Mouse (Mus musculus) limb, embryonic 14.5 days (tissue): Measurements from ENCODE around the gene Arpc3. TPM values are rescaled to one million over a fixed set of nuclear protein-coding genes. Genes with fewer than 3 reads are reported as not detected.

Source experiments
- ATAC-seq: fragments of 200-750 bp; cut with Nextera tagmentation; 2 replicates; pipeline ENCODE4 v1.8.0; 2017; ENCODE audit warnings: low read depth, moderate number of reproducible peaks, moderate TSS enrichment; ENCODE audit not compliant: low FRiP score
- DNase-seq: peaks from one replicate; pipeline ENCODE4 v3.0.0-alpha.2; 2015; ENCODE audit warnings: low spot score
- H3K27ac ChIP-seq: fragments of 300-500 bp; sonication (generic); replicated peaks from 2 replicates; pipeline ENCODE4 v1.5.1; 2014; ENCODE audit warnings: low read depth, mild to moderate bottlenecking, low read length, moderate library complexity, mixed read lengths
- H3K27me3 ChIP-seq: fragments of 300-500 bp; sonication (generic); 2 replicates; pipeline ENCODE4 v1.6.1; 2014; ENCODE audit warnings: low read length, mixed read lengths; ENCODE audit not compliant: control insufficient read depth, insufficient read depth
- H3K36me3 ChIP-seq: fragments of 300-500 bp; sonication (generic); 2 replicates; pipeline ENCODE4 v1.6.1; 2014; ENCODE audit warnings: mild to moderate bottlenecking, low read length, moderate library complexity, mixed read lengths; ENCODE audit not compliant: control insufficient read depth, insufficient read depth
- H3K4me1 ChIP-seq: fragments of 300-500 bp; sonication (generic); 2 replicates; pipeline ENCODE4 v1.6.1; 2014; ENCODE audit warnings: antibody characterized with exemption, low read length, mixed read lengths; ENCODE audit not compliant: control insufficient read depth, insufficient read depth
- H3K4me2 ChIP-seq: fragments of 300-500 bp; sonication (generic); replicated peaks from 2 replicates; pipeline ENCODE4 v1.6.1; 2014; ENCODE audit warnings: low read depth, mild to moderate bottlenecking, low read length, moderate library complexity; ENCODE audit not compliant: severe bottlenecking
- H3K4me3 ChIP-seq: fragments of 300-500 bp; sonication (generic); replicated peaks from 2 replicates; pipeline ENCODE4 v1.5.1; 2014; ENCODE audit warnings: low read length
- H3K9ac ChIP-seq: fragments of 300-500 bp; sonication (generic); 2 replicates; pipeline ENCODE4 v1.6.1; 2014; ENCODE audit warnings: mild to moderate bottlenecking, low read depth, low read length, moderate library complexity; ENCODE audit not compliant: severe bottlenecking
- H3K9me3 ChIP-seq: fragments of 300-500 bp; sonication (generic); 2 replicates; pipeline ENCODE4 v1.6.1; 2016; ENCODE audit warnings: low read length; ENCODE audit not compliant: control insufficient read depth
- POLR2A ChIP-seq: fragments of 200-500 bp; IDR thresholded peaks from 2 replicates; pipeline ENCODE4 v1.8.0; 2012; ENCODE audit warnings: inconsistent platforms, mild to moderate bottlenecking, moderate library complexity, borderline replicate concordance; ENCODE audit not compliant: insufficient read depth, insufficient read length; ENCODE audit errors: extremely low read depth
- WGBS: fragments of 180-500 bp; shearing (Covaris S2); extraction: QIAGEN DNeasy Blood & Tissue Kit; methylation state at CpG from one replicate; pipeline ENCODE4 v1.1.7; 2014; 5-methylcytosine and 5-hydroxymethylcytosine counted together
- polyA plus RNA-seq, 2 experiments: library from polyadenylated mRNA; depleted of rRNA in 1 of 2; stranded (reverse) in 1 of 2; unstranded in 1 of 2; fragments of >200 nt; fragmentation: Nextera tagmentation in 1 of 2; extraction: Ambion mirVana in 1 of 2; gene quantifications; 2 replicates each; pipeline versions ENCODE4 v1.2.1 to v1.2.3; 2012 to 2014

Gene Arpc3
- polyA plus RNA-seq, 2 experiments: 46.2 to 241 TPM

DNA sequence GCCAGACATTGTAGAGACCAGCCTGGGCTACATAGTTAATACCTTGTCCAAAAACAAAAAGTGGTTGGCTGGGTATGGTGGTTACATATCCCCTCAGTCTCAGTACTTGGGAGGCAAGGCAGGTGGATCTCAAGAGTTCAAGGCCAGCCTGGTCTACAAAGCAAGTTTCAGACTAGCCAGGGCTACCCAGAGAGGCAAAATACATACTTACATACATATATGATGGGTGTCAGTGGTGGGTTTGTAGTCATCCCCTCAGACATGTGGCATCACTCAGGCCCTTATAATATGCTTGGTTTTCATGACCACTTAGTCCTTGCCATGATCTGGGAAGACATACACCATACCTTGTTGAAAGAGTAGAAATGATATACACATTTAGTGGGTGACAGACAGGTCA, 1.0 kb upstream of the Arpc3 start:
- Histone ChIP-seq H3K4me1 (peaks cover 7% of the 10 kb centered on the region; the same call in 1 of the 2 replicates), H3K27me3 (no peaks in the 10 kb centered on the region), H3K4me3 (no peak overlapping the region), H3K4me2 (no peak overlapping the region), H3K27ac (no peak overlapping the region), H3K36me3 (0 out of 2 replicates have a peak, but pooled peaks cover 3% of the 10 kb centered on the region), H3K9ac (no peak overlapping the region), H3K9me3 (no peaks in the 10 kb centered on the region)
- no peak for TF ChIP-seq POLR2A
- no peak for ATAC-seq
- DNase-seq: no peak

DNA sequence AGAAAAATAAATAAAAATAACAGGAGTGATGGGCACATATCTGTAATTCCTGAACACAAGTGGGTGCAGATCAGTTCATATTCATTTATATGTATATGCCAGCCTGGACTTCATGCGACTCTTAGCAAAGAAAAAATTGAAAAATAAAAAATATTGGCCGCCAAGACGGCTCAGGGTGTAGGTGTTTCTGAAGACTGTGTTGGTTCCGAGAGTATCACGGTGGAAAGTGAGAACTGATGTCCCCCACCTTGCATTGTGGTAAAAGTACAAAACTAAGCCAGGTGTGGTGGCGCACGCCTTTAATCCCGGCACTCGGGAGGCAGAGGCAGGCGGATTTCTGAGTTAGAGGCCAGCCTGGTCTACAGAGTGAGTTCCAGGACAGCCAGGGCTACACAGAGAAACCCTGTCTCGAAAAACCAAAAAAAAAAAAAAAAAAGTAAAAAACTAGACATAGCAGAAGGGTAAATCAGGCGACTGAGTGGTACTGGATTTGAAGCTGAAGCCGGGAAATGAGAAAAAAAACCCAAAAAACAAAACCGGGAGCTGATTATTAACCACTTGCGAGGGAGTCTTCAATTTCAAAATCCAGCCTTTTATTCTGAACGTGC, 396 bp upstream of the Arpc3 start:
- TF ChIP-seq POLR2A: no peak
- 0 out of 2 replicates have a peak, but pooled peaks cover 3% of the 10 kb centered on the region for H3K36me3 ChIP-seq
- no peaks in the 10 kb centered on the region for H3K27me3 ChIP-seq
- peak overlapping the region; percentile 79 for H3K4me3 ChIP-seq
- peaks cover 7% of the 10 kb centered on the region; the same call in 1 of the 2 replicates for H3K4me1 ChIP-seq
- DNase-seq (no peak), ATAC-seq (peak; percentile 55; the same call in 1 of the 2 replicates)
- WGBS: 52% methylated on average over 15 of the region's 16 CpGs
- no peak overlapping the region for H3K9ac ChIP-seq
- H3K9me3 ChIP-seq: no peaks in the 10 kb centered on the region
- no peak overlapping the region for H3K27ac ChIP-seq
- H3K4me2 ChIP-seq: peak overlapping the region; percentile 67; the same call in 1 of the 2 replicates

DNA sequence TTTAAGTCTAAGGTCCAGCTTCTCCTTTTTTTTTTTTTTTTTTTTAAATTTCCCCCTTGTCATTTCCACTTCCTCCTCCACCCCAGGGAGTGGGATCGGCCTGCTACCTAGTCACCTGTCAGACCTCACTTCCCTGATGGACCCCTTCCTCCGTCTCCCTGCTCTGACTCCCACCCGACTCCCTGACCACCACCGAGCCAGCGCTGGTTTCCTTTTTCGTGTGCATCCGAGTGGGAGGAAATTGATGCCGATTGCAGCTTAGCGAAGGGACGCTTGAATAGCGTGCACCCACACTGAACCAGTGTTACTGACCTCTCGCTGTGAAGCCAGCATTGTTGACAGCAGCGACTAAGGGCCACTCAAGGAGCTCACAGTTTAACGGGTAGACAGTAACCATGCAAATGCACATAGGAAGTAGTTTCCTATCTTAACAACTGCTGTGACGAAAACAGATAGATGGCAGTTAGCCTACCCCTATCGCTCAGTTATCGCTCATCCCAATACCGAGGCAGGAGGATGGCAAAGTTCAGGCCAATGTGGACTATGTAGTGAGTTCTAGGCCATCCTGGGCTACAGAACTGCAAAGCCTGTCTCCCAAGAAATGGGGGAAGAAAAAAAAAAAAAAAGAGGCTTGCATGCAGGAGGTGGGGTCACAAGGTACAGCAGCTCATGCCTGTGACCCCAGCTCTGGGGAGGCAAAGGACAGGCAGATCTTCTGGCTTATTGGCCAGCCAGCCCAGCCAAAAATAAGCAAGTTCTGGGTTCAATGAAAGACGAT, 738 bp downstream of the Arpc3 start:
- TF ChIP-seq POLR2A: no peak
- Histone ChIP-seq H3K4me2 (peak overlapping the region; percentile 67), H3K9me3 (no peaks in the 10 kb centered on the region), H3K4me1 (peaks cover 7% of the 10 kb centered on the region; the same call in 1 of the 2 replicates), H3K9ac (peak overlapping the region; percentile 74), H3K27ac (no peak overlapping the region), H3K4me3 (peak overlapping the region; percentile 79), H3K27me3 (no peaks in the 10 kb centered on the region), H3K36me3 (peaks cover 15% of the 10 kb centered on the region; the same call in 1 of the 2 replicates)
- ATAC-seq: no peak
- DNase-seq: no peak
- 19% methylated on average over 19 of the region's 19 CpGs for WGBS

DNA sequence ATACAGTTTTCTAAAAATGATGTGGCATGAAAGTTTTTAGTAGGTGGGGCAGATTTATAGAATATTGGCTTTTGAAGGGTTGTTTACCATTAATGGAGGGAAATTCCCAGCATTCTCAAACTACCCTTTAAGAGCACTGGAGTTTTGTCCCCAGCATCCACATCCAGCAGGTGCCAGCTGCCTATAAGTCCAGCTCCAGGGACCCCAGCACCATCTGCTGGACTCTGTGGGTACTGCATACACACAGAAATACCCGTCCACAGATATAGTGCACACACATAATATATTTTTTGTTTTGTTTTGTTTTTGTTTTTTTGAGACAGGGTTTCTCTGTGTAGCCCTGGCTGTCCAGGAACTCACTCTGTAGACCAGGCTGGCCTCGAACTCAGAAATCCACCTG, 2.2 kb downstream of the Arpc3 start:
- DNase-seq: peak; percentile 58
- Histone ChIP-seq H3K36me3 (peaks cover 28% of the 10 kb centered on the region), H3K4me1 (peaks cover 7% of the 10 kb centered on the region; the same call in 1 of the 2 replicates), H3K27me3 (no peaks in the 10 kb centered on the region), H3K9me3 (no peaks in the 10 kb centered on the region), H3K4me3 (no peak overlapping the region), H3K9ac (no peak overlapping the region), H3K4me2 (no peak overlapping the region), H3K27ac (no peak overlapping the region)
- ATAC-seq: no peak
- WGBS: 68% methylated on average over 2 of the region's 2 CpGs
- no peak for TF ChIP-seq POLR2A

DNA sequence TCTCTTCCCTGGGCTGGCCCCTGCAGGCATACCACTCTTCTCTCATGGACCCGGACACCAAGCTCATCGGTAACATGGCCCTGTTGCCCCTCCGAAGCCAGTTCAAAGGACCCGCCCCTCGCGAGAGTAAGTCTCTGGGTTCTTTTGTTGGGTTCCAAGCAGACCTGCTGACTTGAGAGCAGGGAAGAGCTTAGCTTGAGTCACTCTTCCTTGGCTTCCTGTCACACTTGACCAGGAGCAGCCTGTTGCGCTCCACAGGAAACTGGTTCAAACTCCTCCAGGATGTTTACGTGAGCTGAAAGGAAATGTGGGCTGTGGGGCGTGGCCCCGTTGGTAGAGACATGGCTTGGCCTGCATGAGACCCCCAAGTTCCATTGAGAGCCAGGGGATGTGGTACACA, 5.1 kb downstream of the Arpc3 start:
- Histone ChIP-seq H3K4me1 (peaks cover 7% of the 10 kb centered on the region; the same call in 1 of the 2 replicates), H3K27ac (no peak overlapping the region), H3K27me3 (no peaks in the 10 kb centered on the region), H3K4me3 (no peak overlapping the region), H3K9ac (no peak overlapping the region), H3K36me3 (peaks cover 48% of the 10 kb centered on the region), H3K4me2 (no peak overlapping the region), H3K9me3 (no peaks in the 10 kb centered on the region)
- WGBS: 87% methylated on average over 10 of the region's 10 CpGs
- no peak for DNase-seq
- TF ChIP-seq POLR2A: no peak
- ATAC-seq: no peak
